Mouse (Mus musculus) midbrain, embryonic 10.5 days (tissue): ENCODE data around the gene Epb41l3. TPM values are rescaled to one million over a fixed set of nuclear protein-coding genes. Genes with fewer than 3 reads are reported as not detected.

Experiments
- DNase-seq: peaks from one replicate; pipeline ENCODE4 v3.0.0-alpha.2; 2017; ENCODE audit warnings: low spot score
- H3K27ac ChIP-seq: fragments of 300-500 bp; sonication (generic); replicated peaks from 2 replicates; pipeline ENCODE4 v1.5.1; 2016; ENCODE audit warnings: mild to moderate bottlenecking
- H3K27me3 ChIP-seq: fragments of 300-500 bp; sonication (generic); 2 replicates; pipeline ENCODE4 v1.6.1; 2016; ENCODE audit warnings: low read depth, mild to moderate bottlenecking; ENCODE audit not compliant: poor library complexity, severe bottlenecking
- H3K36me3 ChIP-seq: fragments of 300-500 bp; sonication (generic); 2 replicates; pipeline ENCODE4 v1.6.1; 2016; ENCODE audit warnings: mild to moderate bottlenecking, moderate library complexity
- H3K4me1 ChIP-seq: fragments of 300-500 bp; sonication (generic); 2 replicates; pipeline ENCODE4 v1.6.1; 2016
- H3K4me3 ChIP-seq: fragments of 300-500 bp; sonication (generic); 2 replicates; pipeline ENCODE4 v1.5.1; 2016; ENCODE audit warnings: mild to moderate bottlenecking, moderate library complexity
- H3K9me3 ChIP-seq: fragments of 300-500 bp; sonication (generic); replicated peaks from 2 replicates; pipeline ENCODE4 v1.6.1; 2016; ENCODE audit warnings: mild to moderate bottlenecking
- WGBS: fragments of 180-500 bp; shearing (Covaris S2); methylation state at CpG from one replicate; pipeline ENCODE4 v1.1.7; 2016; 5-methylcytosine and 5-hydroxymethylcytosine counted together
- polyA plus RNA-seq: library from polyadenylated mRNA; unstranded; fragments of >200 nt; fragmentation: Nextera tagmentation; extraction: Ambion mirVana; gene quantifications from 2 replicates; pipeline ENCODE4 v1.2.1, GENCODE M21; 2016

The Epb41l3 gene
- polyA plus RNA-seq, 1 experiment from 2014 or later, result 51.0 TPM

DNA sequence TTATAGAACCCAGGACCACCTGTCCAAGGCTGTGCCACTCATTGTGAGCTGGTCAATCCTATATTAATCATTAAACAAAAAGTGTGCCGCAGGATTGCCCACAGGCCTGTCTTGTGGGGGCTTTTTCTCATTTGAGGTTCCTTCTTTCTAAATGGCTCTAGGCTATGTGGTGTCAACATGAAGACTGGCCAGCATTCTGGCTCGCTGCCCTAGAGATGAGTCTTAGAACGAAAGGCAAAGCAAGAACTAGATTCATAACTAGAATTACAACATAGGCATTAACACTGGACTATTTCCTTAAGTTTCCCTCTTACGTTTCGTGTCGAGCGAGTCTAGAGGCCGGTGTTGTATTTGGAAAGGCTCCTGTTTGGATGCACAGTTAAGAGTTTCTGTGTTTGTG, 125.5 kb downstream of the Epb41l3 start:
- DNase-seq, result no peak
- 94% methylated on average over 8 of the region's 8 CpGs for WGBS
- no peak overlapping the region for H3K27ac ChIP-seq
- H3K4me1 ChIP-seq, result peaks cover 8% of the 10 kb centered on the region
- H3K4me3 ChIP-seq, result no peak overlapping the region
- H3K9me3 ChIP-seq, result no peaks in the 10 kb centered on the region
- no peaks in the 10 kb centered on the region for H3K36me3 ChIP-seq
- no peaks in the 10 kb centered on the region for H3K27me3 ChIP-seq

DNA sequence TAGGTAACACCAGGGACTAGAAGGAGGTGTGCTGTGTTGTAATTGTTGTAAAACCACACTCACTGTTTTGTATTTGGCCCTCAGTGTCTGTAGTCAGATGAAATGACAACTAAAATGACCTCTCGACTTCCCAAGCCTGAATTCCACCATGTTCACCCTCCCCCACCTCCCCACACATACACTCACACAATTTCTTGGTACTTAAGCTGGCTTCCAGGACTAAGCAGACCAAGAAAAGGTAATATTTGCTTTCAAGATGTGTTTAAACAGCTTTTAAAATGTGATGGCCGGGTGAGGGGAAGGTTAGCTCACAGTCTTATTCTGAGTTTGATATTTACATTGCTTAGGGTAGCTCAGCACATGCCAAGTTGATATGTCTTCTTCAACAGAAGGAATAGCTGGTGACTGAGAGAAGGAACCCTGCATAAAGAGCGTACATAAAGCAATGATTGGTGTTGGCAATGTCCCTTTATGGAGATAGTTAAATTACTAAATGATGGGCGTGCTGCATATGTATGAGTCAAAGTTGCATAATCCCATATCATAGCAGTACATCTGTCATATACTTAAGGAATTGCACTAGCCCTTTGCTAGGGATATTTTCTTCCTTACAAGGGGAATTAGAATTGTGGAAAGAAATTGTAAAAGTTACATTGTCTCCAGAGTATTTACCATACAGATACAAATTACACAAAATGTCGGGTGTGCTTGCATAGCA, 130.0 kb downstream of the Epb41l3 start:
- Histone ChIP-seq H3K36me3 (peaks cover 6% of the 10 kb centered on the region; the same call in 1 of the 2 replicates), H3K27me3 (no peaks in the 10 kb centered on the region), H3K27ac (no peak overlapping the region), H3K4me3 (no peak overlapping the region), H3K9me3 (no peaks in the 10 kb centered on the region), H3K4me1 (peaks cover 9% of the 10 kb centered on the region)
- WGBS, result 88% methylated on average over 5 of the region's 5 CpGs
- DNase-seq, result no peak

DNA sequence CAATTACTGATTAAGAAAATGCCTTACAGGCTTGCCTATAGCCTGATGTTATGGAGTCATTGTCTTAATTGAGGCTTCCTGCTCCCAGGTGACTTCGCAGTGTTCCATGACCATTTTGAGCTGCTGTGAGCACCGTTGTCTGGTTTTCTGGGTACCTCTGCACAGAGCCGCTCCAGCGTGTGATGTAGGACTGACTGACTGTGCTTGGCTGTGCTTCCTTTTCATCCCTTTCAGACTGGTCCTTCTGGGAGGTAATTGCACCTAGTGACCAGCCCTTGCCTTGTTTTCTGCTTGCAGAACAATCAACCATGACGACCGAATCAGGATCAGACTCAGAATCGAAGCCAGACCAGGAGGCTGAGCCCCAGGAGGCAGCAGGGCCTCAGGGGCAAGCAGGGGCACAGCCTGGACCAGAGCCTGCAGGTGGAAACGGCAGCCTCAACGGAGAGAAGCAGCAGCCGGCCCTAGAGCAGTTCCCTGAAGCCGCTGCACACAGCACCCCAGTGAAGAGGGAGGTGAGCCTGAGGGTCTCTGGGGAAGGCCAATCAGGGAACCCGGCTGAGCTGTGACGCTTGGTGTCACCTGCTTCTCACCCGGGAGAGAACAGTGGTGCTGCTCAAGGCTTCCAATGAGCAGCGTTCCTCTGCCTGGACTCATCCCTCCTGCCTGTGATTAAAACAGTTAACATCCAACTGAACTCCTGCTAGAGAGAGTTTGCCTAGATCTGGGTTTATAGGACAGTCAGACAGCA, 132.3 kb downstream of the Epb41l3 start:
- Histone ChIP-seq H3K4me3 (no peak overlapping the region), H3K9me3 (peaks cover 3% of the 10 kb centered on the region; the same call in 1 of the 2 replicates), H3K4me1 (peaks cover 9% of the 10 kb centered on the region), H3K27ac (peak overlapping the region; percentile 49; the same call in 1 of the 2 replicates), H3K36me3 (peaks cover 10% of the 10 kb centered on the region), H3K27me3 (no peaks in the 10 kb centered on the region)
- 41% methylated on average over 15 of the region's 15 CpGs for WGBS
- DNase-seq, result no peak

DNA sequence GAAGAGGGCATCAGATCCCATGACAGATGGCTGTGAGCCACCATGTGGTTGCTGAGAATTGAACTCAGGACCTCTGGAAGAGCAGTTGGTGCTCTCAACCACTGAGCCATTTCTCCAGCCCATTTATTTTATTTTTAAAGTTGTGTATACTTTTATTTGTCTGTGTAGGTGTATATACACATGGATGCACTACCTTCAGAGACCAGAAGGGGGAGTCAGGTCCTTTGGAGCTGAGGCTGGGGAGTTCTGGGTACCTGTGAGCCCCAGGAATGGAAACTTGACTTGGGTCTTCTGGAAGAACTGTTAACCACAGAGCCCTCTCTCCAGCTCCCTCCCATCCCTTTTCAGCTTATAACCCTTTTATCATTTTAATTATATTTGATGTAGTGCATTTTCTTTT, 135.6 kb downstream of the Epb41l3 start:
- H3K4me3 ChIP-seq, result no peak overlapping the region
- H3K36me3 ChIP-seq, result peaks cover 10% of the 10 kb centered on the region
- DNase-seq, result no peak
- peaks cover 9% of the 10 kb centered on the region for H3K4me1 ChIP-seq
- H3K27ac ChIP-seq, result no peak overlapping the region
- H3K27me3 ChIP-seq, result no peaks in the 10 kb centered on the region
- H3K9me3 ChIP-seq, result peaks cover 3% of the 10 kb centered on the region; the same call in 1 of the 2 replicates

DNA sequence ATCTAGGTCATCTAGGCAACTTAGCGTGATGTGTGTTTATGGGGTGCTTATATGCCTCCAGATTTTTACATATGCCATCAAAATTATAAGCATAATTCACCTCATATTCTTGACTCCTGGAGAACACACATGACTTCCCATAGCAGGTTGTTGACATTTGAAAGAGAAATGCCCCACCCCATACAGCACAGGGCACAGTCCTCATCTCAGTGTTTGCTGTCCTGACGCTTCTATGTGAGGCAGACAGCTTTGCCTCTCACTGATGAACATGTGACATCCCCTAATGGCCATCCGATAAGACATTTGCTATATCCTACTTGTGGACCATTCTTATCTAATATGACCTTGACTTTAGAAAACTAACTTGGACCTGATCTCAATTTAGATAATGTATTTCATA, 140.6 kb downstream of the Epb41l3 start:
- DNase-seq, result no peak
- Histone ChIP-seq H3K36me3 (peaks cover 1% of the 10 kb centered on the region; the same call in 1 of the 2 replicates), H3K4me3 (no peak overlapping the region), H3K4me1 (no peaks in the 10 kb centered on the region), H3K27ac (no peak overlapping the region), H3K27me3 (no peaks in the 10 kb centered on the region), H3K9me3 (peaks cover under 1% of the 10 kb centered on the region; the same call in 1 of the 2 replicates)
- 96% methylated on average over 3 of the region's 3 CpGs for WGBS

DNA sequence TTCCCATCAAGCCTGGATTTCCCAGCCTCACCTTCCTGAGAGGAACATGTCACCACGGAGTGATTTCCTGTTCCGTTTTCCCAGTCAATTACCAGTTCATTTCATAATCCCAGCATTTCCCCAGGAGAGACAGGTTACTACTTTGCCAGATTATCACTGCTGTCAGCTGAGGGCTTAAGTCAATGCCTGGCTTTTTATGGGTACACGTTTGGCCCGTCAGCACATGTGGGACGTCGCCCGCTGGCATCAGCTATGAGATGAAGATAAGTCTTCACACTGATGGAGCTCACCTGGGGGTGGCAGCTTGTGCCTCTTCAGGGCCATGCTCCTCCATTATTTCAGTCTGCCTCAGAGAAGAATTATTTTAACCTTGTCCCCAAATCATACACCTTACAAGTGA, 145.4 kb downstream of the Epb41l3 start:
- Histone ChIP-seq H3K27me3 (no peaks in the 10 kb centered on the region), H3K4me1 (peaks cover 14% of the 10 kb centered on the region), H3K27ac (no peak overlapping the region), H3K9me3 (no peaks in the 10 kb centered on the region), H3K4me3 (no peak overlapping the region), H3K36me3 (peaks cover 5% of the 10 kb centered on the region; the same call in 1 of the 2 replicates)
- 89% methylated on average over 7 of the region's 7 CpGs for WGBS
- no peak for DNase-seq

DNA sequence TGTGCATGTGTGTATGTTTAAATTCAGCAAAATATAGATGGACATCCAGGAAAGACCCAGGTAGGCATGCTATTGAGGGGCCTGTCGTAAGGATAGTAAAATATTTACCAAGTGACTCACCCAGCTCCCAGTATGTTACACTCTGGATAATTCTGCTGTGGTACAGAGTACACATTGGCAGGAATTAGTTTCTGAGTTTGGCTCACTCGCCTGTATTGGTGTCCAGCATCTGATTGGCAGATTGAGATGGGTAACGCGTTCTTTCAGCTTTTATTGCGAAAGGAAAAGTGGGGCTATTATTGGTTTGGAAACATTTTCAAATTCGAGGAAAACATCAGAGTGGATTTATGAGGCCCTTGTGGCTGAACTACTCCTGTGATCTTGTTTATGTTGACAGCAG, 145.9 kb downstream of the Epb41l3 start:
- 85% methylated on average over 6 of the region's 6 CpGs for WGBS
- Histone ChIP-seq H3K4me1 (peaks cover 14% of the 10 kb centered on the region), H3K9me3 (no peaks in the 10 kb centered on the region), H3K36me3 (peaks cover 5% of the 10 kb centered on the region; the same call in 1 of the 2 replicates), H3K27ac (no peak overlapping the region), H3K27me3 (no peaks in the 10 kb centered on the region), H3K4me3 (no peak overlapping the region)
- no peak for DNase-seq

DNA sequence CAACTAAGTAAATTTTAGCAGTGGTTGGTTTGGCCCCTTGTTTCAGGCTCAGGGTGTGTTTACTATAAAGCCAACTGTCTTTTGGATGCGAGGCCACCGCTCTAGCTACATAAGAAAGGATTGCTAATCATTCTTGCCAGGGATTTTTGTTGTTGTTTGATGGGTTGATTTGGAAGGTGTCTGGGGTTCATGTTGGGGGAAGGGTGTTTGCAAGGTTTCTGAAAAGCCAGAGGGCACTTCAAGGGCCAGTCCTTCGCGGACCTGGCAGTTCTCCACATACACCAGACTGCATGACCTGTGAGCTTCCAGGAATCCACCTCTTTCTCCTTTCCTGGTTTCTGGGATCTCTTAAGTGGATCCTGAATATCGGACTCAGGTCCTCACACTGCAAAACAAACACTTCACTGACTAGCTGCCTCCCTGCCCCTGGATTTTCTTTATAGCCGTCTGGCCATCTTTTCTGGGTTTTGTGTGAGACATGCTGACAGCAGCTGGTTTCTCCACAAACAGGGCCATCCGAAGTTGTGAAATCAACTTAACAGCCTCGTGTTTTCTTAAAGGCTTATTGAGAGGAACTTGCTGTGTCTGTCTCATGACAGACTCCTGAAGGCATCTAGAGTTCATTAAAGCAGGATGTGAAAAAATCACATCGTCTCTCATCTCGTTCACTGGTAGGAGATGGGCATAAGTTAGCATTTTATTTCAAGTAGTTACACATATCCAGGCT, 146.6 kb downstream of the Epb41l3 start:
- Histone ChIP-seq H3K27me3 (no peaks in the 10 kb centered on the region), H3K9me3 (no peaks in the 10 kb centered on the region), H3K4me3 (no peak overlapping the region), H3K27ac (no peak overlapping the region), H3K4me1 (peaks cover 21% of the 10 kb centered on the region), H3K36me3 (peaks cover 5% of the 10 kb centered on the region; the same call in 1 of the 2 replicates)
- 46% methylated on average over 10 of the region's 10 CpGs for WGBS
- DNase-seq, result no peak

DNA sequence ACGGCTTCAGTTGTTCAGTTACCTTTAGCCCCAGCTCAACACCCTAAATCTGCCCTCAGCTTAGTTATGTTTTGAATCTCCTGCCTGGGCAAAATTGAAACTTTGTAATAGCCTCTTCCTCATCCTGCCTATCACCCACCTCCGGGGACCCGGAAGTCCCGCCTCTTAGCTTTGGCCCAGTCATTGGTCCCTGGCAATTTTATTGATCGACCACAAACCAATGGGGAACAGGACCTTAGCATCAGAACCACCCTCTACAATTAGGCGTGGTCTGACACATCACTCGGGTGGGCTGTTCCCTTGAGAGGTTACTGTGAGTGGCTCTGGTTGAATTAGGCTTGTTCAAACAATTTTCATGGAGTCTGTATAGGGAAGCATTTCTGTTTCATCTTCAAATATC, 150.5 kb downstream of the Epb41l3 start:
- H3K9me3 ChIP-seq, result no peaks in the 10 kb centered on the region
- no peak overlapping the region for H3K27ac ChIP-seq
- H3K4me3 ChIP-seq, result no peak overlapping the region
- H3K27me3 ChIP-seq, result no peaks in the 10 kb centered on the region
- no peak for DNase-seq
- WGBS, result 86% methylated on average over 7 of the region's 7 CpGs
- H3K36me3 ChIP-seq, result peaks cover 5% of the 10 kb centered on the region; the same call in 1 of the 2 replicates
- H3K4me1 ChIP-seq, result peaks cover 34% of the 10 kb centered on the region

DNA sequence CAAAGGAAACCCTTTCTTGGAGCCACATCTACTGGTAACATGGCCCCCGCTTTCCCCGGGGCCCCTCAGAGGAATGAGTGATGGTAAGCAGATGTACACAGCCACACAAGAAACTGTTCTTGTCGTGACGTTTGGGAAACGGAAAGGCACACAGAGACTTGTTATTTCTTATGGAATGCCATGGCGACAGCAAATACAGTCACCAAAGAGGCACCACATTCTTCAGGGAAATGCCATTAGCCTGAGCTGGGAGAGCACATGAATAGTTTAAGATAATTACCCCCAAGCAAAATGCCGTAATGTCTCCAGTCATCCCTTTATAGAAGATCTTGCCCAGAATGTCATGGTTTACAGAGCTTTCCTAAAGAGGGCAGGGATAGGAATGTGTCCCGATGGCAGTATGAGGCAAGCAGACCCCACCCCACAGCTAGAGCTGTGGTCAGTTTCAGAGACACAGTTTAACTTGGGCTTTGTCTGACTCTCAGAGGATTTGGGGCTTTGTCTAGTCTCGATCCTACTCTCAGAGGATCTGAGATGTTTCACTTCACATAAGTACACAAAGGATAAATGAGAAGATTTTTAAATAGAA, 152.0 kb downstream of the Epb41l3 start:
- Histone ChIP-seq H3K36me3 (peaks cover 5% of the 10 kb centered on the region; the same call in 1 of the 2 replicates), H3K4me3 (no peak overlapping the region), H3K27ac (no peak overlapping the region), H3K27me3 (no peaks in the 10 kb centered on the region), H3K4me1 (peaks cover 34% of the 10 kb centered on the region), H3K9me3 (no peaks in the 10 kb centered on the region)
- 70% methylated on average over 9 of the region's 9 CpGs for WGBS
- DNase-seq, result no peak

DNA sequence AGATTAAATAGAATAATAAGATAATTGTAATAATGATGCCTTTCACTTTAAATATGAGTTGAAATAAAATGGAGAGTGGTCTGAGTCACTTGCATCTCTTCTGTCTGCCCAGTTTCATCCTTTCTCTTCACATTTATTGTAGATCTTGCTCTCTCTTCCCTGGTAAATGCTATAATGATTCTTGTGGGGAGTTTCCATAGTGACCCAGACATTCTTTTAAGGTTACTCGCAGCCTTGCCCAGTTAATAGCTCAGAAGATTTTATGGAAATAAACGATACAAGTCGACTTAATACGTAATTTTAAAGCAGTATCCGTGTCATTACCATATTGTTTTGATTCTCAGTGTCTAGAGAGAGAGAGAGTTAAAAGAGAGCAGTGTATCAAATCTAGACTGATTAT, 154.0 kb downstream of the Epb41l3 start:
- Histone ChIP-seq H3K9me3 (no peaks in the 10 kb centered on the region), H3K36me3 (no peaks in the 10 kb centered on the region), H3K4me1 (peaks cover 28% of the 10 kb centered on the region), H3K4me3 (no peak overlapping the region), H3K27ac (no peak overlapping the region), H3K27me3 (no peaks in the 10 kb centered on the region)
- DNase-seq, result no peak
- 85% methylated on average over 5 of the region's 5 CpGs for whole genome bisulfite sequencing

DNA sequence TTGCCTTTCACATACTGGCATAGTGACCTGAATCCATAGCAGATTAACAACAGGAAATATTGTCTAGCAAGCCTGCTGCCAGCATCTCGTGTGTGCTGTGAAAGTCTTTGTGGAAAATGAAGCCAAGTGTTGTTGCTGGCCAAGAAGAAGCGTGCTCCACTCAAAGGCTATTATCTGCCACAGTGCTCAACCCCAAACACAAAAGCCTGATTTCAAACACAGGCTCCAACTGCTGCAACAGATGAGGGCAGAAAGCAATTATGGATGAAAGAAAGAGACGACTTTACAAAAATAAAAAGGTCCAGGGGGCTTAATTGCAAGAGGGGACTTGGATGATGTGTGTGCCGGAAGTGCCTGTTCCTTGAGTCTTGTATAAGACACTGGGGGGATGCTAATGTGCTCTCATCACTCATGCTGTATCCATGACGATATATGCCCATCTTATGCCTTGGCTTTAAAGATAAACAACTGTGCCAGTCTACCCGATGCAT, 154.7 kb downstream of the Epb41l3 start:
- Histone ChIP-seq H3K27ac (no peak overlapping the region), H3K4me1 (peaks cover 28% of the 10 kb centered on the region), H3K4me3 (no peak overlapping the region), H3K9me3 (no peaks in the 10 kb centered on the region), H3K36me3 (no peaks in the 10 kb centered on the region), H3K27me3 (no peaks in the 10 kb centered on the region)
- WGBS, result 66% methylated on average over 6 of the region's 6 CpGs
- no peak for DNase-seq
